Mouse (Mus musculus): ENCODE measurements around the gene Sbds. TPM values are rescaled to one million over a fixed set of nuclear protein-coding genes. Genes with fewer than 3 reads are reported as not detected.

Gene Sbds
- 155 TPM for polyA plus RNA-seq (2014; fragmentation: Illumina TruSeq; extraction: RNeasy Lipid Tissue Mini Kit (QIAGEN cat#74804); ENCODE audit: low read depth, low replicate concordance)

DNA sequence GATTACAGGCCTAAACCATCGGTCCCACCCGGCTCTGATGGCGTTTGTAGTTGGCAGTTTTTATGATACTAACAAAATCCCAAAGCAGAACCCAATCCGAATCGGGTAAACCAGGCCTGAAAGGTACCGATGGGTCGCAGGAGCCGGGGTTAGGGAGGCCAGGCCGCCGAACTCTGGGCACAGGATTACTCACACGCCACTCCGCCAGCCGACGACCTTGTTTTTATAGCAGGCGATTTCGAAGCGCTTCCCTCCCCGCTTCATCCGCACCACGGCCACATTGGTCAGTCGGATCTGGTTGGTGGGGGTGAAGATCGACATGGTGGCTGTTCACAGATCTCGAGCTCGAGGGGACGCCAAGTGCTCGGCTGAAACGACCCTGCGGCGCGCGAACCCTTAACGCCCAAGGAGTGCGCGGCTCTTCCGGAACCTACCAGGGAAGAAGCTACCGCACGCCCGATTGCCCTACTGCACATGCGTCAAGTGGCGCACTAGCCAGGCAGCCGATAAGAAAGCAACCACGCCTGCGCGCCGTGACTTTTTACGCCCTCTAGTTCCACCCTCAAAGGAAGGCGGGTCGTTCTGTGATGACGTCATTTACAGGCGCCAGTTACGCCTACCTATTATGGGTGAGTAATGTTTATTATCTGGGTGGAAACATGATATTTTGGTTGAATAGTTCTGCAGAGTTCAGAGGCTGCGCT, at the start of gene Sbds, which contains the start of gene Tyw1:
TSS of gene Sbds (minus strand) at position 514 of the 704 bp plus-strand sequence.
TSS of gene Tyw1 (plus strand) at position 603 of the 704 bp plus-strand sequence.

DNA sequence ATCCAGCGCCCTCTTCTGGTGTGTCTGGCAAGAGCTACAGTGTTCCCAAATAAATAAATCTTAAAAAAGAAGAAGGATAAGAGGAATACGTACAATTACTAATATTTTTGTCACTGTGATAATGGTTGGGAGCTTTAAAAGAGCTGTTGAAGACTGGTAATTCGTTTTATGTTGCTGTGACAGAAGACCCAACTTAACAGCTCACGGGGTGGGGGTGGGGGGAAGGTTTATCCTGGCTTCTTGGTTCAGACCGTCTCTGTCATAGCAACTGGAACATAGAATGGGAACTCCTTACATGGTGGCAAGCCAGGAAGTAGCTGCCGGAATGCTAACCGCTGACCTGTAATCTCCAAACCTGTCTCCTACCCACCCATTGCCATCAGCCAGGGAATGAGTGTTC, 38.5 kb downstream of the Sbds start, which contains the start of gene Tmem248:
TSS of gene Tmem248 (plus strand) at position 301 of the 400 bp plus-strand sequence.

Other genes with a start within 250 kb of the Sbds start
- gene Asl, start 226.3 kb downstream of the Sbds start, polyA plus RNA-seq (2014; fragmentation: Illumina TruSeq; extraction: RNeasy Lipid Tissue Mini Kit (QIAGEN cat#74804); ENCODE audit: low read depth, low replicate concordance), result 1.8 TPM
- 11.4 TPM for gene Crcp, start 226.2 kb downstream of the Sbds start, polyA plus RNA-seq (2014; fragmentation: Illumina TruSeq; extraction: RNeasy Lipid Tissue Mini Kit (QIAGEN cat#74804); ENCODE audit: low read depth, low replicate concordance)
- 13.4 TPM for gene Tpst1, start 182.2 kb downstream of the Sbds start, polyA plus RNA-seq (2014; fragmentation: Illumina TruSeq; extraction: RNeasy Lipid Tissue Mini Kit (QIAGEN cat#74804); ENCODE audit: low read depth, low replicate concordance)
- 1.8 TPM for gene Kctd7, start 110.7 kb downstream of the Sbds start, polyA plus RNA-seq (2014; fragmentation: Illumina TruSeq; extraction: RNeasy Lipid Tissue Mini Kit (QIAGEN cat#74804); ENCODE audit: low read depth, low replicate concordance)
- 46.6 TPM for gene Rabgef1, start 83.7 kb downstream of the Sbds start, polyA plus RNA-seq (2014; fragmentation: Illumina TruSeq; extraction: RNeasy Lipid Tissue Mini Kit (QIAGEN cat#74804); ENCODE audit: low read depth, low replicate concordance)
- gene Tmem248, start 38.4 kb downstream of the Sbds start, polyA plus RNA-seq (2014; fragmentation: Illumina TruSeq; extraction: RNeasy Lipid Tissue Mini Kit (QIAGEN cat#74804); ENCODE audit: low read depth, low replicate concordance), result 39.8 TPM
- gene Tyw1, start 89 bp upstream of the Sbds start, polyA plus RNA-seq (2014; fragmentation: Illumina TruSeq; extraction: RNeasy Lipid Tissue Mini Kit (QIAGEN cat#74804); ENCODE audit: low read depth, low replicate concordance), result 2.1 TPM
- gene Caln1, start 113.9 kb upstream of the Sbds start, polyA plus RNA-seq (2014; fragmentation: Illumina TruSeq; extraction: RNeasy Lipid Tissue Mini Kit (QIAGEN cat#74804); ENCODE audit: low read depth, low replicate concordance), result not detected
- not detected for gene A330070K13Rik, start 129.1 kb upstream of the Sbds start, polyA plus RNA-seq (2014; fragmentation: Illumina TruSeq; extraction: RNeasy Lipid Tissue Mini Kit (QIAGEN cat#74804); ENCODE audit: low read depth, low replicate concordance)